Mouse (Mus musculus) C2C12 (cell line): ENCODE results near the gene Mpzl3.

Experiments used
- CTCF ChIP-seq: IDR thresholded peaks from one replicate; pipeline ENCODE4 v1.5.1; 2011; ENCODE audit not compliant: control insufficient read depth, insufficient read depth, insufficient read length
- MAX ChIP-seq: IDR thresholded peaks from one replicate; pipeline ENCODE4 v1.6.1; 2011; ENCODE audit warnings: mild to moderate bottlenecking, control low read depth
- MYOD1 ChIP-seq: IDR thresholded peaks from one replicate; pipeline ENCODE4 v1.6.1; 2011; ENCODE audit warnings: low read depth; ENCODE audit not compliant: control insufficient read depth, insufficient read length
- MYOG ChIP-seq: IDR thresholded peaks from one replicate; pipeline ENCODE4 v1.6.1; 2011; ENCODE audit not compliant: control insufficient read depth, insufficient read length; ENCODE audit errors: extremely low read depth
- USF1 ChIP-seq: IDR thresholded peaks from one replicate; pipeline ENCODE4 v1.6.1; 2011; ENCODE audit warnings: low read depth, mild to moderate bottlenecking, control low read depth, moderate library complexity

DNA sequence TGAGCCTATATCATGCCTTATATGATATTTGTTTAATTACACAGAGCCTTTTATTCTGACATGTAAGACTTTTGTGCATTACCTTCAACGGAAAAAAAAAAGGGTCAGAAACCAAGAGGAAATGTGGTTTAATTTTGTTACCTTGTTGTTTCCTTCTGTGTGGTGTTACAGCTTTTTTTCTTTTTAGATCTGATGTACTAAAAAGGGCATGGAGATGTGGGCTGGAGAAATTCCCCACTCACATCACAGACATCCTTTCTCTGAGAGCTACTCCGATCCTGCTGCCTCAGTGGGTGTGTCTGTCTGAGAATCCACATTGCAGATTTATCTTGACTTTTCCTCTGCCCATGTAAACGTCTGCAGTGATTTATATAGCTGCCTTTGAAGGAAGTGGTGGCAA lies 7.7 kb downstream of the Mpzl3 start:
- TF ChIP-seq CTCF (no peak), USF1 (no peak), MAX (no peak), MYOG (no peak), MYOD1 (no peak)
